Mouse (Mus musculus) embryonic fibroblast, embryonic 13.5 days (primary cell): ENCODE results near the gene Neb. TPM values are rescaled to one million over a fixed set of nuclear protein-coding genes. Genes with fewer than 3 reads are reported as not detected.

ENCODE experiments used
- H3K27ac ChIP-seq: 2 replicates; pipeline ENCODE4 v1.5.1; 2012; ENCODE audit warnings: low read length, control low read depth, inconsistent platforms; ENCODE audit not compliant: insufficient read depth
- H3K4me1 ChIP-seq: 2 replicates; pipeline ENCODE4 v1.6.1; 2011; ENCODE audit warnings: low read length; ENCODE audit not compliant: control insufficient read depth, insufficient read depth
- H3K4me3 ChIP-seq: 2 replicates; pipeline ENCODE4 v1.5.1; 2011; ENCODE audit warnings: mild to moderate bottlenecking, control low read depth, low read length; ENCODE audit not compliant: insufficient read depth
- CTCF ChIP-seq: IDR thresholded peaks from 2 replicates; pipeline ENCODE4 v1.5.1; 2011; ENCODE audit warnings: mild to moderate bottlenecking, control low read depth, low read length, moderate library complexity, borderline replicate concordance; ENCODE audit not compliant: insufficient read depth
- POLR2A ChIP-seq: IDR thresholded peaks from 2 replicates; pipeline ENCODE4 v1.6.1; 2011; ENCODE audit warnings: low read depth, mild to moderate bottlenecking, control low read depth, low read length, moderate library complexity
- polyA plus RNA-seq: library from polyadenylated mRNA; stranded (reverse); fragments of >200 nt; gene quantifications from 2 replicates; pipeline ENCODE4 v1.2.4, GENCODE M21; 2011; ENCODE audit warnings: low read depth; ENCODE audit not compliant: missing spikeins, insufficient read length

Neb gene
- polyA plus RNA-seq, 1 experiment: 0.53 TPM

GRCm38 (mm10) chr2:52317471-52317870 is 60.8 kb downstream of the Neb start:
- TF ChIP-seq POLR2A (no peak), CTCF (no peak)
- Histone ChIP-seq H3K4me1 (peaks cover 7% of the 10 kb centered on the region), H3K4me3 (no peak overlapping the region), H3K27ac (no peak overlapping the region)

- TF ChIP-seq CTCF (no peak), POLR2A (no peak)
- no peak overlapping the region for H3K27ac ChIP-seq
- H3K4me1 ChIP-seq: peaks cover 5% of the 10 kb centered on the region; the same call in 1 of the 2 replicates
- H3K4me3 ChIP-seq: no peak overlapping the region
Measured at GRCm38 (mm10) chr2:52315737-52316136, 62.5 kb downstream of the Neb start.

GRCm38 (mm10) chr2:52314922-52315730 is 63.1 kb downstream of the Neb start:
- Histone ChIP-seq H3K4me3 (no peak overlapping the region), H3K4me1 (peaks cover 5% of the 10 kb centered on the region; the same call in 1 of the 2 replicates), H3K27ac (no peak overlapping the region)
- TF ChIP-seq CTCF (no peak), POLR2A (no peak)

GRCm38 (mm10) chr2:52310757-52311156 is 67.5 kb downstream of the Neb start:
- no peaks in the 10 kb centered on the region for H3K4me1 ChIP-seq
- TF ChIP-seq POLR2A (no peak), CTCF (no peak)
- no peak overlapping the region for H3K27ac ChIP-seq
- H3K4me3 ChIP-seq: no peak overlapping the region

GRCm38 (mm10) chr2:52306635-52307034 is 71.6 kb downstream of the Neb start:
- no peak overlapping the region for H3K27ac ChIP-seq
- H3K4me3 ChIP-seq: no peak overlapping the region
- TF ChIP-seq POLR2A: no peak
- TF ChIP-seq CTCF: no peak
- H3K4me1 ChIP-seq: no peaks in the 10 kb centered on the region

GRCm38 (mm10) chr2:52304554-52304953 is 73.7 kb downstream of the Neb start:
- Histone ChIP-seq H3K4me1 (no peaks in the 10 kb centered on the region), H3K4me3 (no peak overlapping the region), H3K27ac (no peak overlapping the region)
- TF ChIP-seq CTCF (no peak), POLR2A (no peak)

- Histone ChIP-seq H3K27ac (no peak overlapping the region), H3K4me3 (no peak overlapping the region), H3K4me1 (no peaks in the 10 kb centered on the region)
- TF ChIP-seq POLR2A: no peak
Measured at GRCm38 (mm10) chr2:52303405-52303804, 74.9 kb downstream of the Neb start.

- TF ChIP-seq CTCF (no peak), POLR2A (no peak)
- H3K27ac ChIP-seq: no peak overlapping the region
- H3K4me3 ChIP-seq: no peak overlapping the region
- no peaks in the 10 kb centered on the region for H3K4me1 ChIP-seq
Measured at GRCm38 (mm10) chr2:52297969-52298368, 80.3 kb downstream of the Neb start.

- no peak for TF ChIP-seq POLR2A
- TF ChIP-seq CTCF: no peak
- Histone ChIP-seq H3K4me1 (no peaks in the 10 kb centered on the region), H3K27ac (no peak overlapping the region), H3K4me3 (no peak overlapping the region)
Measured at GRCm38 (mm10) chr2:52296779-52297178, 81.5 kb downstream of the Neb start.

GRCm38 (mm10) chr2:52287436-52287835 is 90.8 kb downstream of the Neb start:
- H3K4me1 ChIP-seq: peaks cover 4% of the 10 kb centered on the region; the same call in 1 of the 2 replicates
- no peak overlapping the region for H3K27ac ChIP-seq
- no peak for TF ChIP-seq CTCF
- no peak for TF ChIP-seq POLR2A
- H3K4me3 ChIP-seq: no peak overlapping the region
